Mouse (Mus musculus) frontal cortex, postnatal 36 days (tissue): ENCODE measurements around the gene Lmtk2.

Experiments
- DNase-seq, 2 experiments: peaks; one replicate each; pipeline ENCODE4 v3.0.0; 2022; ENCODE audit warnings: low spot score in 2 of 2

Lmtk2 gene

DNA sequence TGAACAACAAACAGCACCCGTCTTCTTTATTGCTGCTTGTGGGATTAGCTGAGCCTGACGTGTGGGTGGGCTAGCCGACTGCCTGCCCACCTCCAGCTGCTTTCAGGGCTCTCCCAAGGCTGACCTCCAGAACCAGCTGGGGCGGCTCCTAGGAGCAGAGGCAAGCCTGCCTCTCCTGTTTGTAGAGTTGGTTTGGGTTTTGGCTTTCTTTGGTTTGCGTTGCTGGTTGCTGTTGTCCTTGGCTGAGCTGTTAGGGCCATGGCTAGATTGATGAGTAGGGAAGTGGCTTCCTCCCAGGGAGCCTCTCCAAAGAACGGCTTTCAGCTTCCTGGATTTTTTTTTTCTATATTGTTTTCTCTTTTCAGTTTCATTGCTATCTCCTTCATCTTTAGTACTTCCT, 78.0 kb downstream of the Lmtk2 start:
- DNase-seq = no peak

DNA sequence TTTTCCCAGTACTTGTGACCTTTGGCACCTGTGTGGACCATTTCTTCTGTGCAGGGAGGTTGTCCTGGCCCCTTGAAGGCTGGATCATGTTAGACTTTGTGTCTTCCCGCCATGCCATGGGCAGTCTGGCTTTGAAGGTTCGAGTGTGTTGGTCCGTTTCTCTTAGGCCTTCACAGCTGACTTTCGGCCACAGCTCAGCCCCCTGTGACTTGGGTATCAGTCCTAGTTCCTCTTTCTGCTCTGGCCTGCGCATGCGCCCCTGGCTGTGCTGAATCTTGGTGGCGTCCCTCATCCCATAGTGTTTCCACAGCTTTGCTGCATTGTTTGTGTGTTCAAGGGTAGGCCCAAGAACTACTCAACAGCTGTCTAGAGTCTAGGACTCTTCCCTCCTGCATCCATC, 81.0 kb downstream of the Lmtk2 start:
- DNase-seq = no peak

DNA sequence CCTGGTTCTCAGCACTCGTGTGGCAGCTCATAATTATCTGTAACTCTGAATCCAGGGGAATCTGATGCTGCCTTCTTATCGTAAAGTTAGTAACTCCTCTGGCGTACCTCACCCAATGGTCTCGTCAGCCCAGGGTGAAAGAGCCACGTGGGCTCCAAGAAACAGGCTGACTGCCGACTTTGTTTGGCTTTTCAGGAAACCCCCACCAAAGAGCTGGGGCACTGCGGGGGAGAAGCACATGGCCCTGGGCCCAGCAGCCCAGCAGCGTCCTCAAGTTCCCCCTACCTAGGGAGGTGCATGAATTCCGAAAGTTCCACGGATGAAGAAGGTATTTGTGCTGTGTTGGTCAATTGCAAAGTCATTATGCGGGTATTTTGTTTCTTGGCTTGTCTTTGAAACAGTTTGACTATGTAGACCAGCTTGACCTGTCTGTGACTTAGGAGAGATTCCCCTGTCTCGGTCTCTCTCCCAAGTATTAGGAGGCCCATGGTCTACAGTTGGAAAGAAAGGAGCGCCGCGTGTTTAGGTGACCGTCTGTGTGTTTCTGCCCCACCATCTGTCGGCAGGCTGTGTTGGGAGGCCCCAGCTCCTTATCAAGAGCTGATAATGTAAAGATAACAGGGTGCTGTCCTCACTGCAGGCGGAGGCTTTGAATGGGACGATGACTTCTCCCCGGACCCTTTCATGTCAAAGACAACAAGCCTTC, 82.5 kb downstream of the Lmtk2 start:
- DNase-seq = no peak

DNA sequence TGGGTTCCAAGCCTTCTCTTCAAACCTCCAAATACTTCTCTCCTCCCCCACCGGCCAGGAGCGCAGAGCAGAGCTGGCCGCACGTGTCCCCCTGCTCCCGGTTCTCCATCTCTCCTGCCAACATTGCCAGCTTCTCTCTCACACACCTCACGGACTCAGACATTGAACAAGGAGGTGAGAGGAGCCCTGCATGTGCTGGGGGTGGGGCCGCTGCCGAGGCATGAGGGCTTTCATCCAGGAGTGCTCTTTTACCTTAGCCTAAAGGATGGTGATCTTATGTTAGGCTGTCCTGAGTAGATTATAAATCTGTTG, 83.0 kb downstream of the Lmtk2 start:
- DNase-seq = no peak

DNA sequence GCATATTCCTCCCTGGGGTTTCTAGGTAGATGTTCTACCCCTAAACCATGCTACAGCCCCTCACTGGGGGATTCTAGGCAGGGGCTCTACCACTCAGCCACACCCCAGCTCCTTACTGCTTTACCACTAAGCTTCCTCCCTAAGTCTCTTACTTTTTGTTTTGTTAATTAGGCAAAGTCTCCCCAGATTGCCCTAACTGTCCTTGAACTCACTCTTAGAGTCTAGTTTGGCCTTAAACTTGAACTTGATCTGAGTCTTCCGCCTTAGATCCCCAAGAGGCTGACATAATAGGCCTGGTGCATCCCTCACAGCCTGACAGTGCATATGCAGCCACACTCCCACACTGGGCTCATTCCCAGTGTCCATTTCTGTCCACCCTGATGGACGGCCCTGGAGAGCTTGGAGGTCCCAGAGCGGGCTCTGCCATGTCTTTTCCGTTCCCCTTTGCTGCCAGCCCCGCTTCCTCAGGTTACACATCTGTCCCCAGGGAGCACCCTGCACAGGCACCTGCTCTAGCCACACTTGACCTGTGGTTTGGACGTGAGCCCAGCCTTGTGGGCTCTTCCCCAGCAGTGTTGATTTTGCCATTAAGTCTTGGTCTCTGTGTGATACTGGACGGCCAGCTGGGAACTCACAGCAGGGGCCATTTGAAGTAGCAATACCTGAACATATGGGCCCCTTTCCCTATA, 83.6 kb downstream of the Lmtk2 start:
- no peak for DNase-seq

DNA sequence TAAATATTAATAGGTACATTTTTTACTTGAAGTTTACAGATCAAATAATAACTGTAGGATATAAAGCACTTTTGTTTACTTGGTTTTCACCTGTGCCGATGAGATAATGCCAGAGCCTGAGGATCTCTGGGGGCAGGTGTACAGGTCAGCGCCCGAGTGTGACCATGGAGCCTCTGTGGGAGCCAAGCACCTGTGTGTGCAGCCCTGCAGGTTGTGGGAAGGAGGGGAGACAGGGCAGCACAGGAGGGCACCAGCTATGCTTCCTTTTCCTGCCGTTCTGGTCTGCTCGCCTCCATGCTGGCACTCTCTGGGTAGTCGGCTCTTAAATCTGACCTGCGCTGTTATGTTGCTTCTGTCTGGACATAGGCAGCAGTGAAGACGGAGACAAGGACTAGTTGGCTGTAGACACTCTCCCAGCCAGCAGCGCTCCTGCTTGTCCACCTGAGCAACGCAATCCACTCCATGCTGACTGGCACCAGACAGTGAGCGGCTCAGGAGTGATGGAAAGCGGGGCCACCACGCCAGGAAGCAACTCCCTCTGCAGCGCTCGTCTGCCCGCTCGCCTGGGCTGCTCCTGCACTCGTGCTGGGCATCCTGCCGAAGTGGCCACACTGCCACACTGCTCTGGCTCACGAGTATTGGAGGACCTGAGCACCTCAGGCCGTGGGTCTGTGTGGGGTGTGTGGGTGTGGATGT, 84.3 kb downstream of the Lmtk2 start:
- no peak for DNase-seq

DNA sequence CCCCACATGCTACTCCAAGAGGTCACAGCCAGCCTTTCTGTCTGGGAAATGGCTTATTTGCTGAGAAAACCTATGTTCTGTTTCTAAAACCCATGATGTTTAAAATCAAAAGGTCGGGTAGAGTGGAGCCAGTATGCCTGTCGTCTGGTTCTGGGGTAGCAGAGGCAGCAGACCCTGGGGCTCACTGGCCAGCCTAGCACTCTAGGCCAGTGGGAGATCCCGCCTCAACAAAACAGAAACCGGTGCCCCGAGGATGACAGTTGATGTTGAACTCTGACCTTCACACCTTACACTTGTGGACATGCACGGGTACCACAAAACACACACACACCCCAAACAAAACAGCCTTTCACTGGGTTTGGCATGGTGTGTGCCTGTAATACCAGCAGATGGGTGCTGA, 88.2 kb downstream of the Lmtk2 start:
- no peak for DNase-seq

DNA sequence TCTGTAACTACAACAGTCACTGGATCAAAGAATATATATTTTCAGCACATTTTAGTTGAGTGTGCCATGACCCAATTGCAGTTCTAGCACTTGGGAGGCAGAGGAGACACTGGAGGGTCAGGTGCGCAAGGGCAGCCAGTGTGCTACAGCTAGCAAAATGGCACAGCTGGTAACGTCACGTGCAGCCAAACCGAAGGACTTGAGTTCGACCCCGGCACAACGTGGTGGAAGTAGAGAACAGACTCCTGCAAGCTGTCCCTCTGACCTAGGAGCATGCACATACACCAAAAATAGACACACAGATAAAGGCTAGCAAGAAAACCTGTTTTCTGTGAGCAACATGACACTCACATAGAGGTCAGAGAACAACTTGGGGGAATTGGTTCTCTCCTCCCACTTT, 89.1 kb downstream of the Lmtk2 start:
- no peak for DNase-seq

DNA sequence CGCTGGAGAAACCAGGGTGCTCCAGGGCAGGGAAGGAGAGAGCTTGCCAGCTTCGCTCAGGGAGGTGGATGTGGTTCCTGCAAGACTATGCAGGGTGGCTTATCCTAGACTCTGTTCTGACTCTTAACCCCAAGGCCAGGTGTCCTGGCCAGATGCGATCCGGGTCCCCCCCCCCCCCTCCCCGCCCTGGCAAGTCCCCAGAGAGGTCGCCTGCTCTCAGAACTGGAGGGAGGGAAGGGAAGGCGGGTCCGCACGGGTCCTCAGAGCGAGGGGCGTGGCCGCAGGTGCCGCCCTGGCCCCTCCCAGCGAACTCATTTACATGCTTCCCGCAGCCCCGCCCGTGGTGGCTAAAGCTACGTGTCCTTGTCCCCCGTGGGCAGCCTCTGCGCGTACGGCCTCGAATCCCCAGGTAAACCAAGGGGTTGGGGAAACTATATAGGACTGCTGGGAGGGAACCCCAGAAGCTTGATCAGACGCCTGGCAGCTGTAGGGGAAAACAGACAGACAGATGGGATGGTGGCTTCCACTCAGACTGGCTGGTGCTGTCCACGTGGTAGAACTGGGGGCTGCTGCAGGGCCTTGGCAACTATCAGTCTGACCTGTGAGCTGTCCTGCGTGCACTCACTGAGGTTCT, 89.8 kb downstream of the Lmtk2 start, which contains the start of gene Bhlha15:
TSS of gene Bhlha15 (plus strand) at position 337 of the 634 bp plus-strand sequence.
- DNase-seq = no peak

DNA sequence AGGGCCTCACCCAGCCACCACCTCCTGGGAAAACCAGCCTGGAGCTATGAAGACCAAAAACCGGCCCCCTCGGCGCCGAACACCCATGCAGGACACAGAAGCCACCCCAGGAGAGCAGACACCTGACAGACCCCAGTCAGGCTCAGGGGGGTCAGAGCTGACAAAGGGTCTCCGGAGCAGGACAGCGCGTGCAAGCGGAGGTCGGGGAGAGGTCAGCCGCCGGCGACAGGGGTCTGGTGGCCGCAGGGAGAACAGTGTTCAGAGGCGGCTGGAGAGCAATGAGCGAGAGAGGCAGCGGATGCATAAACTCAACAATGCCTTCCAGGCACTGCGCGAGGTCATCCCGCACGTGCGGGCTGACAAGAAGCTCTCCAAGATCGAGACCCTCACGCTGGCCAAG, 90.8 kb downstream of the Lmtk2 start:
- no peak for DNase-seq

DNA sequence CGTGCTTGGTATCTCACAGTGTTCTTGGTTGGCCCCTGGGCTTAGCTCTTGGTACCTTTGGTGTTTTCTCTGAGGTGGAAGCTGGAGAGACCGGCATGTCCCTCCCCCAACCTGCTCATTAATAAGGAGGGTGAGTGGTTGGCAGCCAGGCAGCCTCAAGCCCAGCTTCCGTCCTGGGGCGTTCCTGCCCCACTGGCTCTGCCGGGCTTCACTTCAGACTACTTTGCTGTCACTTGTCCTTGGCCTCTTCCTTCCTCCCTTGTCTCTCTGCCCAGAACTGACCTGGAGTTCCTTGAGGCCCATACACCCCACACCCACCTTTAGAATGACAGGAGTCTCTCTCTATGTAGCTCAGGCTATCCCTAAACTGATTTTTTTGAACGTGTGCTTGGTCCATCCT, 92.4 kb downstream of the Lmtk2 start:
- no peak for DNase-seq

DNA sequence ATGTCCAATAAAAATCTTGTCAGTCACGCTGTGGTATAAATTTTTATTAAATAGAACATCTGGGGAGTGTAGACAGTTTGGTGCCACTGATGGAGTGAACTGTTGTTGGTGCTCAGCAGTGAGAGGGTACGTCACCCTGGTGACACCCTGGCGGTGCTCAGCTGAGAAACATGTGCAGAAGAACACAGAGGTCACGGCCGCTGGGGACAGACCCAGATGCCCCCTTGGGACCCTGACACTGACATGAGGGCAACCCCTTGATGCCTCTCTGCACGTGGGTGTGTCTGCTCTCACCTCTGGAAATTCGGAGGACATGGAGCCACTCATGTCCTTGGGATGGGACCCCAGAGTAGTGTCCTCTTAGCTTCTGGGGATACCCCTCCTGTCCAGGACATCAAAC, 94.2 kb downstream of the Lmtk2 start:
- no peak for DNase-seq

DNA sequence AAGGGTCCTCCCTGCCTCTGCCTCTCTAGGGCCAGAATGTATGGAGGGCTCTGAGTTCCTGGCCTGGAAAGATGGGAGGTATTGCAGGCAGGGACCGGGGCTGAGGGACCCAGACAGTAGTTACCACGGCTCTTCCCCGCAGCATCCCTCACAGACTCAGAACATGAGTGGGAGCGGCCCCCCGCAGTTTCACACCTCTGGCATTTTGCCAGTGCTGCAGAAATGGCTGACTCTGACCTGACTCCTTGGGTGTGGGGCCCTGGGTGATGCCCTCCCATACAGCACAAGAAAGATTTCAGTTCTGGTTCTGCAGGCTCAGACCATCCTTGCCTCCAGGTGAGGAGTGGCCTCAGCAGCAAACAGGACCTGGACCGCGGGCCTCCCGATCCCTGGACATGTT, 95.3 kb downstream of the Lmtk2 start:
- no peak for DNase-seq

DNA sequence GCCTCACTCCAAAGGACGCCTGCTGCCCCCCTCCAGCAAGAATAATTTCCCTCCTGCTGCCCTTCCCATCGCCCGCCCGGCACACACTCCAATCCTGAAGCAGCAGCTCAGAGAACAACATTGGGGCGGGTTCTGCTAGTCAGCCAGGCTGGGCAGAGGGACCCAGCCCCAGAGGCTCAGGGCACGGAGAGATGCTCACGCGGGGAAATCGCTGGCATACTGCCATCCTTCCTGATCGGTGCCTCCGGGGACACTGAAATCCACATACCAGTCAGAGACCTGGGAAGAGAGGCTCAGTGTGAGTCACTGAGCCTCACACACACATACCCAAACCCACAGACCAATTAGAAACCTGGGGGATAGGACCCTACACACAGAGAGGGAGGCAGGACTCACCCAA, 100.4 kb downstream of the Lmtk2 start:
- DNase-seq = no peak

DNA sequence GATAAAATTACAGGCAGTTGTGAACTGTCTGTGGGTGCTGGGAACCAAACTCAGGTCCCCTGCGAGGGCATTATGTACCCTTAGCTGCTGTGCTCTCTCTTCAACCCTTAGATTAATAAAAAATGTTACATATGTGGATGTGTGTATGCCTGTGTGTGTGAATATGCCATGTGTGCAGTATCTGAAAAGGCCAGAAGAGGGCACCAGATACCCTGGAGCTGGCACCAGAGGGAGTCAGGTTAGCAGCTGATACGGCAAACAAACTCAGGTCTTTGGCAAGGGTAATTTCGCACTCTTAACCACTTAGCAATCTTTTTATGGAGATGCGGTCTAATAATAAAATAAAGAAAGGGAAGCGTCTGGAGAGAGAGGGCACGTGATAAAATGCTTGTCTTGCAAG, 102.2 kb downstream of the Lmtk2 start:
- no peak for DNase-seq

DNA sequence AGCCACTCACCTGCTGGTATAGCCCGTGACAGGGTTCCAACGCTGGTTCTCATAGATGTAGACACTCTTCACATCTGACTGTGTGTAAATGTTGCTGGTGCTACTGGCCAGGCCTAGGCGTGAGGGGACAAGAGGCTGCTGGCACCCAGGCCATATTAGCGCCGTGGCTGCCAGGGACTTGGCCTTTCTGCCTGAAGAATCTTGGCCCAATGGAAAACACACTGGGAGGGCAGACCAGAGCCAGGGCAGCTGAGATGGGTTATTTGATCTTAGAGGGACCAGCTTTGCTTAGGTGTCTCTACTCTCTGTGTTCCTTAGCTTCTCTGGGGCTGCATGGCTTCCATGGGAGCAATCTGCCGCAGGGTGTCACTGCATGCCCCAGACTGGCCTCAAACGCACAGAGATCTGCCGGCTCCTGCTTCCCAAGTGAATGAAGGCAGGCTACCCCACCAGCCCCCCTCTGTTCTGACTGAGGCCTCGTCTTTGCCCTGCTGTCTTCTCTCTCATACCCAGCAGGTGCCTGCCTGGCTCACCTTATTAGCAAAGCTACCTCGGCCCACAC, 103.2 kb downstream of the Lmtk2 start:
- DNase-seq = no peak

DNA sequence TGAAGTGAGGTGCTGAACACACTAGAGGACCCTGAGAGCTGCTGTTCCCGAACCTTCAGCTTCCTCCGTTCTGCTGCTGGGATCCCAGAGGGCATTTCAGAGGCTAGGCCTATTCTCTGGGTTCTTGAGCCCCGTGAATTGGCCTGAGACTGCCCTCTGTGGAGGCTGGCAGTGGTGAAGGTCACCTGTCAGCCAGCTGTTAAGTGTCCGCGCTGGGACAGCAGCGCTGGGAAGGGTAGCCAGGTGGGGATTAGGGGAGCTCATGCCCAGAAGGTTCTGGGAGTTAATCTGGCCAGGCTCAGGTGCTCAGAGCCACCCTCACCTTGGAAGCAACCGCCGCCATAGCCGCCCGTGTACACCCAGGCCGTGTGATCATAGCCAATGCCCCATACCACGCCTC, 104.1 kb downstream of the Lmtk2 start:
- no peak for DNase-seq

DNA sequence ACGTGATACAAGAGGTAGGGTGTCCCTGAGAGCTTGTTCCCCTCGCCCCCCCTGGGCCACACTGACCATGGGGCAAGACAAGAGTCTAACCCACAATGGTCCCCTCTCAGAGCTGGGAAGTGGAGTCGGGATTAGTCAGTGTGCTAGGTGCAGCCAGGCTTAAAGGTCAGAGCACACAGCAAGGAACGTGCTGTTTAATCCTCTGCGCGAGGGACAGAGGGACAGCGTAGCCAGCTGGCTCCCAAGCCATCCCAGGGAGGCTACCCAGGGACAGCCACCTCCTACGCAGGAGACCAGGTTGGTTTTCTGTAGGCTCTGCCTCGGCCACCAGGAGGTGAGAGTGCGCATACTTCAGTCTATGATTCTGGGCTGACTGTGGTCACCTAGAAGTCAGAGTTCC, 104.7 kb downstream of the Lmtk2 start:
- DNase-seq = no peak

DNA sequence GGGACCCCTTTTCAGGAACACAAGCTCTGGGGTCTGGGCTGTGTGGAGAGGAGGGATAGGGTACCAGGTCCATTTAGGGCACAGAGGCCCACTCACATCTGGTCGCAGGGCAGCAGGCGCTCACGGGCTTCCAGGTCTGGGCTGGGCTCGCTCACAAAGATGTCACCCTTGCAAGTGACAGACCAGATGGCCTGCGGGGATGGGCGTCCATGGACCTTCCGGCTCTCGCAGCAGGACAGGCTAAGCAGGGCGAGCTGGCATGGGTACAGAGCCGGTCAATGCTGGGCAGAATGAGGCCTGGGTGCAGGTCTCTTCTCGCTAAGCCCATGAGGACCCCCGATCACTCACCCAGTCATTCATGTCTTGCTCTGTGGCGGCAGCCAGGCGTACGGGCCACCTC, 105.8 kb downstream of the Lmtk2 start:
- DNase-seq = no peak

DNA sequence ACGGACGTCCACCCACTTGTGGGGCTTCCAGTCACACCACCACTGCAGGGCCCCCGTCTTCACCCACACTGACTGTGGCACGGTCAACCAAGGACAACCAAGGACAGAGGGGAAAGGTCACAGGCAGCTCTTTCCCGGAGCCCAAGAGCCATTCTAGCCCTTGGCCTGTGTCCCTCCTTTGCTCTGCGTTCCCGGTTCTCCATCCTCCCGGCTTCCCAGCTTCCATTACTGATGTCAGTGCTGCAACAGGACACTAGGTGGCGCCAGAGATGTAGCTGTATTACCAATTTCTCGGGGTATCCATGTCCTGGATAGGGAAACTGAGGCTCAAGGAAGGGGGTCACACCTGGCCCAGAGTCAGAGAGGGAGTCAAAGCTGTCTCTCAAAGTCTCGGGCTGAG, 107.2 kb downstream of the Lmtk2 start:
- peak; percentile 55 to 62 for DNase-seq

DNA sequence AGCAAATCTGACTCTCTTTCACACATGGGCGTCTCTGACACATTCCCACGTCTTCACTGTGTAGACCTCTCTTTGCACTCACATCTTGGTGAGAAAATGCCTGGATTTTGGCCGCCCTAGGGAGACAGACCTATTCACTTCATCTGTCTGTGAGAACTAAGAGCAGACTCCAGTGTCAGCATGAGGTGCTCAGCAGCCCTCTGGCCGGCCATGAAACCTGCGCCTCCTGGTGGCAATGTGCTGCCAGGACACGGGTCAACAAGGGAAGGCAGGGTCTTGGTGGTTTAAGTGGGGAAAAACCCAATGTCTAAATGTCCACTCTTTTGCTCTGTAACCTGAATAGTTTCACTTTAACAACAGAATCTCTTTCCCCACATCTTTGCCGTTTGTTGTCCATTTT, 114.2 kb downstream of the Lmtk2 start:
- DNase-seq = no peak

DNA sequence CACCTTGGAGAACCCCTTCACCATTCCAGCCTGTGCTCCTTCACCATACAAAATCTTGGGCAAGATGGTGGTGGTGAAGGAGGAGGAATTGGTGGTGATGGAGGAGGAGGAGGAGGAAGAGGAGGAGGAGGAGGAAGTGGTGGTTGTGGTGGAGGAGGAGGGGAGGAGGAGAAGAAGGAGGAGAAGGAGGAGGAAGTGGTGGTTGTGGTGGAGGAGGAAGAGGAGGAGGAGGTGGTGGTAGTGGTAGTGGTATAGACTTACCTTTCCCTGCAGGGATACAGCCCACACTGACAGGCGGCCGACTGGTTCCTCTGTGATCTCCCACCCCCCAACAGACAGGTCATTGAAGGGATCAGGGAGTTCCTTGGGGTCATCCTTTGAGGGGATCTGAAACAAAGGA, 115.8 kb downstream of the Lmtk2 start:
- no peak for DNase-seq

DNA sequence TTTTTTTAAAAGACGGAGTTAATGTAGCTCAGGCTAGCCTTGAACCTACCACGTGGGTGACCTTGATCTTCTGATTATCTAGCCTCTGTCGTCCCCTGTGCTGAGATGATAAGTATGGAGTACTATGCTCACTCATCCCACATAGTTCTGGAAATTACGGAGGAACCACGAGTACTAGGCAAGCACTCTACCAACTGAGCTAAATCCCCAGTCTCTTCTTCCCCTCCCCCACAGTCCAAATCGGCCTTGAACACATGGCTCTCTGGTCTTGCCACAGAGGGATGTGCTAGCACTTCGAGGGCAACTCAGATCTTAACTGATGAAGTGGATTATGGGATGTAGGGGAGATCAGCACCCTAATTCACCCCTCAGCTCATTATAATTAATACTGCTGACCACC, 117.8 kb downstream of the Lmtk2 start:
- DNase-seq = no peak
